Mouse (Mus musculus) frontal cortex, postnatal 14 days (tissue): ENCODE data around the gene Fam173b.

ENCODE experiments used
- DNase-seq, 2 experiments: peaks; one replicate each; pipeline ENCODE4 v3.0.0; 2022; ENCODE audit warnings: low spot score in 2 of 2

Fam173b gene

GRCm38 (mm10) chr15:31634582-31634981 lies 32.9 kb downstream of the Fam173b start:
- DNase-seq: peak; percentile 18 to 49

GRCm38 (mm10) chr15:31636091-31636595 lies 34.5 kb downstream of the Fam173b start:
- DNase-seq: no peak

- no peak for DNase-seq
These were observed 45.6 kb downstream of the Fam173b start for GRCm38 (mm10) chr15:31647225-31647624.

GRCm38 (mm10) chr15:31647851-31648569 lies 46.4 kb downstream of the Fam173b start:
- no peak for DNase-seq

- no peak for DNase-seq
These were observed 48.0 kb downstream of the Fam173b start for GRCm38 (mm10) chr15:31649691-31650090.

- DNase-seq: no peak
These were observed 49.2 kb downstream of the Fam173b start for GRCm38 (mm10) chr15:31650821-31651220.

- no peak for DNase-seq
These were observed 58.6 kb downstream of the Fam173b start for GRCm38 (mm10) chr15:31660133-31660795.

- DNase-seq: no peak
These were observed 59.2 kb downstream of the Fam173b start for GRCm38 (mm10) chr15:31660844-31661243.

- DNase-seq: no peak
These were observed 60.1 kb downstream of the Fam173b start for GRCm38 (mm10) chr15:31661802-31662201.

GRCm38 (mm10) chr15:31663074-31663473 lies 61.4 kb downstream of the Fam173b start:
- no peak for DNase-seq
